Mouse (Mus musculus): Measurements from ENCODE around the gene 2510039O18Rik. TPM values are rescaled to one million over a fixed set of nuclear protein-coding genes. Genes with fewer than 3 reads are reported as not detected.

The 2510039O18Rik gene
- total and polyA plus RNA-seq, 2 experiments from 2014 or later: 10.4 to 76.2 TPM

DNA sequence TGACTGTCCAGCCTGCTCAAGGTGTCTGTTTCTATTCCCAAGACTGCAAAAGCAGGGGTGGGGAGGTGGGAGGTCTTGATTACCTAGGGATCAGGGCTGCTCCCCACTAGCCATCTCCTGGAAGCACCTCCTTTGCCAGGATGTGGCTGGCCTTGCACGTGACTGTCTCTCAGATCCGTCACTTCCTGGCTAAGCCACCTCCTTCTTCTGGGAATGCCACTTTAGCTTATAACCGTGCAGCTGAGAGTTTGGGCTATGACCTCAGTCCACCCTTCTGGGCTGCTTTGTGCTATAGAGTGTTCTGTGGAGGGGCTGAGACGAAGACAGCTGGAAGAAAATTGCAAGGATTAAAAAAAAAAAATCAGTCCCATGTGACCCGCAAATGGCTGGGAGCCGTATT lies 22.1 kb downstream of the 2510039O18Rik start:
- Histone ChIP-seq H3K9me3 (replicated peaks; ENCODE audit: control insufficient read depth, low read length) (no peaks in the 10 kb centered on the region), H3K27ac (ENCODE audit: low read depth) (peak overlapping the region; percentile 90), H3K4me2 (ENCODE audit: low read depth, low read length) (no peak overlapping the region), H3K9ac (replicated peaks; ENCODE audit: low read depth, low read length) (no peak overlapping the region), H3K4me3 (ENCODE audit: low read depth, low read length) (no peak overlapping the region), H3K36me3 (replicated peaks; ENCODE audit: control insufficient read depth, insufficient read depth, low read length) (no peaks in the 10 kb centered on the region), H3K4me1 (ENCODE audit: control insufficient read depth, insufficient read depth) (peaks cover 29% of the 10 kb centered on the region; the same call in 1 of the 2 replicates), H3K27me3 (ENCODE audit: control insufficient read depth, insufficient read depth, low read length) (no peaks in the 10 kb centered on the region)
- DNase-seq (ENCODE audit: low spot score) (peak; percentile 56), ATAC-seq (ENCODE audit: insufficient read depth, low read depth) (peak; percentile 44)
- WGBS: 35% methylated on average over 6 of the region's 6 CpGs
- no peak for TF ChIP-seq CTCF (IDR thresholded peaks at IDR 0.05; ENCODE audit: low read depth)

DNA sequence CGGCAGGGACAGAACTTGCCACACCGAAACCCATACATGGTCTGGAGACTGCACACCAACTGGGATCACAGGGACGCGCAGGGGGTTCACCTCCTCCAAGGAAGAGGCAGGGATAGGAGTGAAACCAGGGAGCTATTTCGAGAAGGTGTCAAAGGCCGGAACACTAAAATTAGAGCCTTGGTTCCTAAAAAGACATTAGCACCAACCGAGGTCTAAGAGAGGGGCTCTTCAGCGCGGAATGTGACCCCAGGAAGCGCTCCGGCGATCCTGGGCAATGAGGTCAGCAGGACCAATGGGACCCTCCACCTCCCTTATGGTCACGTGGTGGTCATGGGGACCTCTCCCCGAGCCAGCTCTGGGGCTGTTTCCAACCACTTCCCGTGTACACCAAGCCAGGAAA lies 22.9 kb downstream of the 2510039O18Rik start:
- no peaks in the 10 kb centered on the region for H3K36me3 ChIP-seq (replicated peaks; ENCODE audit: control insufficient read depth, insufficient read depth, low read length)
- no peak overlapping the region for H3K9ac ChIP-seq (replicated peaks; ENCODE audit: low read depth, low read length)
- H3K4me1 ChIP-seq (ENCODE audit: control insufficient read depth, insufficient read depth): peaks cover 29% of the 10 kb centered on the region; the same call in 1 of the 2 replicates
- H3K4me2 ChIP-seq (ENCODE audit: low read depth, low read length): no peak overlapping the region
- 45% methylated on average over 15 of the region's 15 CpGs for WGBS
- H3K27me3 ChIP-seq (ENCODE audit: control insufficient read depth, insufficient read depth, low read length): no peaks in the 10 kb centered on the region
- TF ChIP-seq CTCF (IDR thresholded peaks at IDR 0.05; ENCODE audit: low read depth) (no peak), EP300 (IDR thresholded peaks at IDR 0.05; ENCODE audit: low read depth) (peak; percentile 64; the same call in 1 of the 2 replicates)
- ATAC-seq (ENCODE audit: insufficient read depth, low read depth) (peak; percentile 64), DNase-seq (ENCODE audit: low spot score) (peak; percentile 68)
- H3K4me3 ChIP-seq (ENCODE audit: low read depth, low read length): no peak overlapping the region
- H3K27ac ChIP-seq (ENCODE audit: low read depth): peak overlapping the region; percentile 90
- no peaks in the 10 kb centered on the region for H3K9me3 ChIP-seq (replicated peaks; ENCODE audit: control insufficient read depth, low read length)

DNA sequence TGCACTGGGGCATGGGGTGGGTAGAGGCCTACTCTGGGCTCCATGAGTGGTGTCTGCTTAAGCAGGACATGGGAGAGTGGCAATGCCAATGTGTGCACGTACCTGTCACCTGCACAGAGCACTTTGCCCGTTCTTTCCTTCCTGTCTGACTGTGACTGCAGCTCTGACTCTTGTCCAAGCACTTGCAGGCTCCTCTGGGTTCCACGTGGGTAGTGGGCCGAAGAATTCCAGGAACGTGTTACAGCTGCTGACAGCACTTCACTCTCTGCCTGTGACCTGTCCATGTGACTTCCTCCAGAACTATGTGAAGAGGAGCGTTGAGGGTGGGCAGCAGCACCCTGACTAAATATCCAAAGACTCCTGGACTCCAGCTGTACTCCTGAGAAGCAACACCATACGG lies 25.0 kb downstream of the 2510039O18Rik start:
- peak; percentile 64 for ATAC-seq (ENCODE audit: insufficient read depth, low read depth)
- H3K36me3 ChIP-seq (replicated peaks; ENCODE audit: control insufficient read depth, insufficient read depth, low read length): no peaks in the 10 kb centered on the region
- TF ChIP-seq EP300 (IDR thresholded peaks at IDR 0.05; ENCODE audit: low read depth) (peak; percentile 96), CTCF (IDR thresholded peaks at IDR 0.05; ENCODE audit: low read depth) (no peak)
- no peaks in the 10 kb centered on the region for H3K9me3 ChIP-seq (replicated peaks; ENCODE audit: control insufficient read depth, low read length)
- H3K27me3 ChIP-seq (ENCODE audit: control insufficient read depth, insufficient read depth, low read length): no peaks in the 10 kb centered on the region
- DNase-seq (ENCODE audit: low spot score): peak; percentile 86
- H3K9ac ChIP-seq (replicated peaks; ENCODE audit: low read depth, low read length): 0 out of 2 replicates have a peak overlapping the region, but pooled peaks have one; percentile 23
- 27% methylated on average over 7 of the region's 7 CpGs for WGBS
- H3K27ac ChIP-seq (ENCODE audit: low read depth): peak overlapping the region; percentile 86
- no peak overlapping the region for H3K4me3 ChIP-seq (ENCODE audit: low read depth, low read length)
- no peak overlapping the region for H3K4me2 ChIP-seq (ENCODE audit: low read depth, low read length)
- peaks cover 36% of the 10 kb centered on the region; the same call in 1 of the 2 replicates for H3K4me1 ChIP-seq (ENCODE audit: control insufficient read depth, insufficient read depth)

DNA sequence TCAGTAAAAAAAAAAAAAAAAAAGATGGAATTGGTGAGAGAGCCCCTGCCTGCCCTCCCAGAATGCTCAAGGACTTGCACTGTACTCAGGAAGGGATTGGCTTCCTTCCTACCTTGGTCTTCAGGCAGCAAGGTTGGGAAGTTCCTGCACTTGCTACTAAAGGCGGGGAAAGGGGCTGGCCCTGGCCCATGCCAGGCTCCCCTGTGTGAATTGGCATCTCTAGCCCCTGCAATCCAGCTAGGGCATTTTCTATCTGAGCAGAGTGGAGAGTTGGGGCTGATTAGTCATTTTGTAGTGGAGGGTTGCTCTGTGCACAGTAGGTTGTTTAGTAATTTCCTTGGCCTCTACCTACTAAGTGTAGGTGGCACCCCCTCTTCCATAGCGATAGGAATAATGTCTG lies 28.1 kb downstream of the 2510039O18Rik start:
- Histone ChIP-seq H3K27me3 (ENCODE audit: control insufficient read depth, insufficient read depth, low read length) (no peaks in the 10 kb centered on the region), H3K4me3 (ENCODE audit: low read depth, low read length) (no peak overlapping the region), H3K36me3 (replicated peaks; ENCODE audit: control insufficient read depth, insufficient read depth, low read length) (no peaks in the 10 kb centered on the region), H3K9me3 (replicated peaks; ENCODE audit: control insufficient read depth, low read length) (no peaks in the 10 kb centered on the region), H3K27ac (ENCODE audit: low read depth) (peak overlapping the region; percentile 94), H3K9ac (replicated peaks; ENCODE audit: low read depth, low read length) (peak overlapping the region; percentile 39; the same call in 1 of the 2 replicates), H3K4me1 (ENCODE audit: control insufficient read depth, insufficient read depth) (peaks cover 30% of the 10 kb centered on the region; the same call in 1 of the 2 replicates), H3K4me2 (ENCODE audit: low read depth, low read length) (peak overlapping the region; percentile 50)
- ATAC-seq (ENCODE audit: insufficient read depth, low read depth): peak; percentile 39
- 35% methylated on average over 2 of the region's 2 CpGs for WGBS
- no peak for DNase-seq (ENCODE audit: low spot score)
- no peak for TF ChIP-seq CTCF (IDR thresholded peaks at IDR 0.05; ENCODE audit: low read depth)
- no peak for TF ChIP-seq EP300 (IDR thresholded peaks at IDR 0.05; ENCODE audit: low read depth)

DNA sequence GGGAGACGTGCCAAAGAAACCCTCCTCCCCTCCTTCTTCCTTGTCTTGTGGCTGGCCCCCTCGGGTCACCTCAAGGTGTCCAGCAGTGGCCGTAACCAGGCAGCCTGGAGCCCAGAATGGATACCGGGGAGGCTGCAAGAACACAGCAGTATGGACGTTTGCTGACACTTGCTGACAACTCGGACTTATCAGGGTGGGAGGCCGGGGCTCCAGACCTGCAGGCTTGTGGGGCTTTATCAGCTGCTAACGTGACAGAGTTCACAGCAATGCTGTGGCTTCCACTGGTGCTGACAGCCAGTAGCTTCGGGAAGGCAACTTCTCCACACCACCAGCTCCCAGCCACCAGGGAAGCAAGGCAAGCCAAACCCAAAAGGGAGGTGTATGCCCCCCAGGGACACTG lies 28.6 kb downstream of the 2510039O18Rik start:
- peak overlapping the region; percentile 50 for H3K4me2 ChIP-seq (ENCODE audit: low read depth, low read length)
- DNase-seq (ENCODE audit: low spot score): peak; percentile 90

DNA sequence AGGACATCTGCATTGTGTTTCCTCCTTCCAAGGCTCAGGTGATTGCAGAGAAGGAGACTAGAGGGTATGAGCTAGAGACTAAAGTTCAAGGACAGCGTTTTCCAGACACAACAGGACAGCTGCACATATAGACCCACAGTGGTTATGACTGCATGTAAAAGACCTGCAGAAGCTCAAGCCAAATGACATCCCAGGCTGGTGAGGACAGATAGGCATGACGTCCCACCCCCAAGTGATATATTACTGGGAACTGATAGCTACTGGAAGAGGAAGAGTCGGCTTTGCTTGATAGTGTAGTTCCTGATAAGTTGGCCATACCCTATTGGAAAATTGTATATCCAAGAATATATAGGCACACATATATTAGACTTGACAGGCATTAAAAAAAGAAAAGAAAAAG lies 35.5 kb downstream of the 2510039O18Rik start:
- Histone ChIP-seq H3K4me3 (ENCODE audit: low read depth, low read length) (no peak overlapping the region), H3K27ac (ENCODE audit: low read depth) (no peak overlapping the region), H3K9me3 (replicated peaks; ENCODE audit: control insufficient read depth, low read length) (0 out of 2 replicates have a peak, but pooled peaks cover 3% of the 10 kb centered on the region), H3K9ac (replicated peaks; ENCODE audit: low read depth, low read length) (no peak overlapping the region), H3K4me1 (ENCODE audit: control insufficient read depth, insufficient read depth) (peaks cover 7% of the 10 kb centered on the region), H3K4me2 (ENCODE audit: low read depth, low read length) (no peak overlapping the region), H3K27me3 (ENCODE audit: control insufficient read depth, insufficient read depth, low read length) (no peaks in the 10 kb centered on the region), H3K36me3 (replicated peaks; ENCODE audit: control insufficient read depth, insufficient read depth, low read length) (no peaks in the 10 kb centered on the region)
- DNase-seq (ENCODE audit: low spot score) (no peak), ATAC-seq (ENCODE audit: insufficient read depth, low read depth) (no peak)
- 27% methylated on average over 3 of the region's 3 CpGs for WGBS
- TF ChIP-seq CTCF (IDR thresholded peaks at IDR 0.05; ENCODE audit: low read depth) (no peak), EP300 (IDR thresholded peaks at IDR 0.05; ENCODE audit: low read depth) (no peak)

More for the DNA sequence above, 28.6 kb downstream of the 2510039O18Rik start:
- peak overlapping the region; percentile 94 for H3K27ac ChIP-seq (ENCODE audit: low read depth)
- 5% methylated on average over 9 of the region's 9 CpGs for WGBS
- peaks cover 24% of the 10 kb centered on the region; the same call in 1 of the 2 replicates for H3K4me1 ChIP-seq (ENCODE audit: control insufficient read depth, insufficient read depth)
- no peaks in the 10 kb centered on the region for H3K27me3 ChIP-seq (ENCODE audit: control insufficient read depth, insufficient read depth, low read length)
- peak overlapping the region; percentile 13; the same call in 1 of the 2 replicates for H3K4me3 ChIP-seq (ENCODE audit: low read depth, low read length)
- no peaks in the 10 kb centered on the region for H3K9me3 ChIP-seq (replicated peaks; ENCODE audit: control insufficient read depth, low read length)
- peak overlapping the region; percentile 39; the same call in 1 of the 2 replicates for H3K9ac ChIP-seq (replicated peaks; ENCODE audit: low read depth, low read length)
- no peaks in the 10 kb centered on the region for H3K36me3 ChIP-seq (replicated peaks; ENCODE audit: control insufficient read depth, insufficient read depth, low read length)
- ATAC-seq (ENCODE audit: insufficient read depth, low read depth): peak; percentile 88
- TF ChIP-seq EP300 (IDR thresholded peaks at IDR 0.05; ENCODE audit: low read depth) (peak; percentile 66; the same call in 1 of the 2 replicates), CTCF (IDR thresholded peaks at IDR 0.05; ENCODE audit: low read depth) (no peak)

All from heart, postnatal 0 days (tissue).